Comparison of ENCODE assay signal across 9 mouse cellular contexts in the genomic region with DNA sequence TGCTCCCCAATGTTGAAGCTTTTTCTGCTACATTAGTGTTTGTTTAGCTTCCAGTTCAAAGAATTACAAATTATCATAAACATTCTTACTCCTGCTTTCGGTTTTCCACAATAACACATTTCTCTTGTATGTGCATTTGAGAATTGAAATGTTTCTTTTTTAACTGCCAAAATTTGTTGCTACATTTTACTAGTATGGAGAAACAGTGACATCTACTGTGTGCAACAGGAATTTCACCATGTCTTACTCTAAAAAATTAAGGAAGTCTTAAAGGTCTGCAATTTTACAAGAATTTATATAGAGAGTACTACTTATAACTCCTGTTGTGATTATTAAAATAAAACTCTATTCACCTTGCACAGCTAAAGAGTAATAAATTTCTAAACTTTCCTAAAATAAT.
DNase-seq lines count a peak whose midpoint lies in the region; TF ChIP-seq lines count a peak whose summit lies in the region.
"Had no signal": no experiment of that assay in that cellular context is flagged by ENCODE, and none has a peak within 500 bp of the region (broad histone marks: within the 10 kb centered on the region; RNA-seq: fewer than 3 reads in every experiment).

No protein-coding gene starts in this region.

- H3K27ac ChIP-seq in kidney, adult 2 months (ENCODE audit: insufficient read depth, low read depth, low read length): no peak overlapping the region
- H3K27ac ChIP-seq: embryonic facial prominence, embryonic 13.5 days; heart, embryonic 10.5 days had no signal

- H3K36me3 ChIP-seq in kidney, adult 2 months (ENCODE audit: control insufficient read depth, insufficient read depth, low read length): no peaks in the 10 kb centered on the region
- H3K36me3 ChIP-seq: embryonic facial prominence, embryonic 13.5 days; heart, embryonic 10.5 days had no signal

- peak; percentile 4 for DNase-seq in kidney, adult 2 months
- DNase-seq in kidney, postnatal 25 days: no peak
- peak; percentile 9 for DNase-seq in 3134 (ENCODE audit: extremely low read depth, insufficient read length, low spot score)
- peak; percentile 64 for DNase-seq in 416B (ENCODE audit: low read depth)
- peak; percentile 51 for DNase-seq in brain, embryonic 14.5 days (ENCODE audit: low read depth)
- DNase-seq in B cell, adult 2 months: no peak
- no peak for DNase-seq in T-cell, adult 2 months (ENCODE audit: low spot score)

- TF ChIP-seq CTCF in kidney, adult 2 months (conservative IDR thresholded peaks at IDR 0.05; ENCODE audit: insufficient read depth, insufficient read length, low read depth, low read length): 0 out of 2 replicates have a peak, but pooled peaks have one; percentile 16
- TF ChIP-seq CTCF in brain, embryonic 14.5 days (IDR thresholded peaks at IDR 0.05; ENCODE audit: borderline replicate concordance, extremely low read depth, insufficient read depth, insufficient read length): 0 out of 2 replicates have a peak, but pooled peaks have one; percentile 3

- no peaks in the 10 kb centered on the region for H3K4me1 ChIP-seq in kidney, adult 2 months (ENCODE audit: control insufficient read depth, insufficient read depth, low read length)
- H3K4me1 ChIP-seq: embryonic facial prominence, embryonic 13.5 days; heart, embryonic 10.5 days had no signal

- WGBS in kidney, adult 2 months: 59% methylated on average over 1 of the region's 1 CpGs

- no peak overlapping the region for H3K4me3 ChIP-seq in kidney, adult 2 months (ENCODE audit: insufficient read depth, low read depth, low read length)
- H3K4me3 ChIP-seq: embryonic facial prominence, embryonic 13.5 days; heart, embryonic 10.5 days had no signal

- TF ChIP-seq POLR2A in kidney, adult 2 months (IDR thresholded peaks at IDR 0.05; ENCODE audit: low read depth, low read length): no peak
- TF ChIP-seq POLR2A in brain, embryonic 14.5 days (IDR thresholded peaks at IDR 0.05; ENCODE audit: borderline replicate concordance, extremely low read depth, insufficient read depth, insufficient read length, poor library complexity, severe bottlenecking): no peak

- H3K27me3 ChIP-seq in kidney, adult 2 months (replicated peaks; ENCODE audit: control insufficient read depth, insufficient read depth, low read length): no peaks in the 10 kb centered on the region
- H3K27me3 ChIP-seq: embryonic facial prominence, embryonic 13.5 days had no signal

Comparison
In these comparisons a context has a peak if more than half of its experiments do, and no peak if none do; other contexts are left out.
1. DNase-seq: peak in kidney, adult 2 months (single experiment), 3134 (single experiment), 416B (single experiment) and brain, embryonic 14.5 days (single experiment); none in kidney, postnatal 25 days (0 of 2), B cell, adult 2 months (0 of 2) and T-cell, adult 2 months (single experiment).